Mouse (Mus musculus) testis, adult 2 months (tissue): ENCODE measurements around the gene Rnd2.
"Not testable (repeated sequence)": the region's sequence is repeated elsewhere in the genome, so short reads cannot be mapped to it uniquely, and the experiment has no call there.

Experiments
- CTCF ChIP-seq: fragments of 200-500 bp; IDR thresholded peaks from 2 replicates; pipeline ENCODE4 v1.5.1; 2012; ENCODE audit warnings: low read depth, mild to moderate bottlenecking, inconsistent platforms, low read length, moderate library complexity; ENCODE audit not compliant: control insufficient read depth, insufficient read depth, insufficient replicate concordance
- POLR2A ChIP-seq: fragments of 200-500 bp; IDR thresholded peaks from 2 replicates; pipeline ENCODE4 v1.6.1; 2012; ENCODE audit warnings: low read depth, mild to moderate bottlenecking, inconsistent platforms, low read length, moderate library complexity; ENCODE audit not compliant: control insufficient read depth

- not testable (repeated sequence) for TF ChIP-seq CTCF, POLR2A
Measured at GRCm38 (mm10) chr11:101466552-101466950, 1.8 kb downstream of the Rnd2 start.
